Mouse (Mus musculus) cortical plate, adult 2 months (tissue): ENCODE results near the gene Nr2e3.

Experiments
- CTCF ChIP-seq: fragments of 200-500 bp; IDR thresholded peaks from 2 replicates; pipeline ENCODE4 v1.5.1; 2011; ENCODE audit warnings: mild to moderate bottlenecking, control low read depth, low read length; ENCODE audit not compliant: insufficient read depth; ENCODE audit errors: extremely low read depth
- POLR2A ChIP-seq: fragments of 200-500 bp; IDR thresholded peaks from 2 replicates; pipeline ENCODE4 v1.6.1; 2011; ENCODE audit warnings: mild to moderate bottlenecking, low read length, control low read depth; ENCODE audit not compliant: insufficient read depth; ENCODE audit errors: extremely low read depth

- TF ChIP-seq CTCF (no peak), POLR2A (no peak)
Observed at GRCm38 (mm10) chr9:59949981-59950380, 10.5 kb downstream of the Nr2e3 start.
